Mouse (Mus musculus) embryonic fibroblast, embryonic 13.5 days (primary cell): ENCODE data around the gene Bco2.

ENCODE experiments used
- CTCF ChIP-seq: IDR thresholded peaks from 2 replicates; pipeline ENCODE4 v1.5.1; 2011; ENCODE audit warnings: mild to moderate bottlenecking, control low read depth, low read length, moderate library complexity, borderline replicate concordance; ENCODE audit not compliant: insufficient read depth
- POLR2A ChIP-seq: IDR thresholded peaks from 2 replicates; pipeline ENCODE4 v1.6.1; 2011; ENCODE audit warnings: low read depth, mild to moderate bottlenecking, control low read depth, low read length, moderate library complexity

DNA sequence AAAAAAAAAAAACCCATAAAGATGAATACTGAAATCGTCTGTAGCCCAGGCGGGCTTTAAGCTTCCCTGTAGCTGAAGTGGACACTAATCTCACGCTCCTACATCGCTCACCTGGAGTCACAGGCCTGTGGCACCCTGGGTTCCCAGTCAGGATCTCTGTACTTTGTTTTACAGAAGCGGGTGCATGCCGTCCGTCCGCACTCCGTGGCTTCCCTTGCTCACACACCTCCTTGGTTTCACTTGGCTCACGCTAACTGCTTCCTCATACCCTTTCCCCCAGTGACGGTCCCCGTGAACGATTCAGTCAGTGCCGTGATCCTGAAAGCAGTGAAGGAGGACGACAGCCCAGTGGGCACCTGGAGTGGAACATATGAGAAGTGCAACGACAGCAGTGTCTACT lies 56.2 kb downstream of the Bco2 start:
- no peak for TF ChIP-seq CTCF
- no peak for TF ChIP-seq POLR2A
